Mouse (Mus musculus) testis, postnatal 10 days (tissue): ENCODE measurements around the gene Degs2.
"Not testable (repeated sequence)": the region's sequence is repeated elsewhere in the genome, so short reads cannot be mapped to it uniquely, and the experiment has no call there.

ENCODE experiments used
- DNase-seq: peaks from one replicate; pipeline ENCODE4 v3.0.0; 2021; ENCODE audit warnings: low spot score

The Degs2 gene

DNA sequence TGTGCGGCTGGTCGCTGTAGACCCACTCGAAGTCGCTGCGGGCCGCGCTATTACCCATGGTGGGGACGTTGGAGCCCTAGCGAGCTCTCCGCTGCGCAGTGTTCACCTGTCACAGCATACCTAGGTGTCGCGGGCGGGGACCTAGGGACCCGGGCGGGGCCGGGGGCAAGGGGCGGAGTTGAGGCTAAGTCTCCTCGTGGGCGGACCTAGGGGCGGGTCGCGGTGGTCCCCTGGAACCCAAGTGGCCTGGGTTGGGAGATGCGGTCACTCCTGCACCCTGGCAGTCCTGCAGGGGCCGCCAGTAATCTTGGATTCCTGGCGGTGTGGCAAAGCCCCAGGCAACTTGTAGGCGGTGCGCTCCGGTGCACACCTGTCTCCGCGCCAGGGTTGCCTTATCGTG, at the start of gene Degs2:
Degs2 (minus strand) TSS at position 131 of the 400 bp plus-strand sequence.
- DNase-seq, result no peak

- no peak for DNase-seq
Measured at GRCm38 (mm10) chr12:108751790-108752189, 49.7 kb upstream of the Degs2 start.

GRCm38 (mm10) chr12:108750226-108750625, 48.1 kb upstream of the Degs2 start:
- no peak for DNase-seq

DNA sequence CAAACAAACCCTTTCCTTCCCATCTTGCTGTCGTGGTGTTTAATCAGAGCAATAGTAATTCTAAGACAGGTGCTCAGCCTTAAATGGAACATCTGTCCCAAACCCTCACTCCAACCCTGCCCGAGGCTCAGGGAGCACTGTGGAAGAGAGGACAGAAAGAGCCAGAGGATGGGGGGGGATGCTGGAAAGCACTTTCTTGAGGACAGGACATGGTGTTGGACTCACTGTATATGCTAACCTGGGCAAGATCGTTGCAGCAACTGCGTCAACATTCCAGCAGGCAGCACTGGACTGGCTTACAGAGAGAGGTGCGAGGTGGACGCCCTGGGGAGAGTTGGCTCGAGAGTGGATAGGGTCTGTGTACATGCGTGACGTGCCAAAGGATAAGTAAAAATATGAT, 47.3 kb upstream of the Degs2 start:
- no peak for DNase-seq

- DNase-seq, result no peak
Measured at GRCm38 (mm10) chr12:108749019-108749418, 46.9 kb upstream of the Degs2 start.

- DNase-seq, result no peak
Measured at GRCm38 (mm10) chr12:108745990-108746389, 43.9 kb upstream of the Degs2 start.

DNA sequence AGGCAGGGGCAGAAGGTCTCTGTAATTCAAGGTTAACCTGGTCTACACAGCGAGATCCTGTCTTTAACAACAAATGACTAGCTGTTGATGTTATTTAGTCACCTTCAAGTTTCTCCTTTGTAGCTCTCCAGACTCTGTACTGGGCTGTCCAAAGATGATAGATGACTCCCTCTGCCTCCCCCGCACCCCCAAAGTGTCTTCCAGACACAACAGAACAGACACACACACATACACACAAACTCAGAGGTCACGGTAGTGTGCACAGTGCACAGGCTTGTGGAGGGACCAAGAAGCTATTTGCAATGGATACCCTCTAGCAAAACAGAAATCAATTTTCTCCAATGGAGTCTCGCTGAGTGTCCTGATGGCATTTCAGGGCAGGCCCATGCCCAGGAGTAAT, 40.1 kb upstream of the Degs2 start:
- no peak for DNase-seq

DNA sequence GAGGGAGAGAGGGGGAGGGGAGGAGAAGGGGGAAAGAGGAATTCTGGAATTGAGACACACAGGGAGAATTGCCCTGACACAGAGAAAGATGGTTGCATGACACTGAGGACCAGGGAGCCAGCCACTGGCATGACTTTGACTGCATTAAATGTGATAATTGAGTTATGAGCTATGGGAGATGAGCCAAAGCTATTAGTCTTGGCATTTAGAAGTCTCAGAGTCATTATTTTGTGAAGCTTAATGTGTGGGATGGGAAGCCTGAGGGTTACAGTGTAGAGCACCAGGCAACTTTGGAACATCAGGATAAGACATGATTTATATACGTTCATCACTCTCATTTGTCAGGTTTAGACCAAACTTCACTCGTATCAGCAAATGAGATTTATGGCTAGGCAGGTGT, 39.4 kb upstream of the Degs2 start:
- DNase-seq, result no peak

DNA sequence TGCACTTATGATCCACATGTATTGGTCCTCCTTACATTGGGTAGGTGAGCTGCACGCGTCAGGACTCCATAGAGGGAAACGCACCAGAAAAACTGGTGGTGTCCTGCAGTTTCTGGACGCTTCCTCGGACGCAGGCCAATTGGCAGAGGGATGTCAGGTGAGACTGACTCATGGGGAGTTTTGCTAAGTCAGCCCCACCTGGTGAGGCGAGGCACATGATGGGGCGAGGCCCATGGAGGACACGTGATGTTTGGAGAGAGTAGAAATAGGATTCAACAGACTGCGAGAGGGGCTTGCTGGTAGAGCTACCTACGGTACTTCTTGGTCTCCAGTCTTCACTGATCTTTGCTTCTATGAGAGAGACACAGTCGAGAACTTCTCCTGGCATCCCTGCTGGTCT, 36.6 kb upstream of the Degs2 start:
- no peak for DNase-seq

DNA sequence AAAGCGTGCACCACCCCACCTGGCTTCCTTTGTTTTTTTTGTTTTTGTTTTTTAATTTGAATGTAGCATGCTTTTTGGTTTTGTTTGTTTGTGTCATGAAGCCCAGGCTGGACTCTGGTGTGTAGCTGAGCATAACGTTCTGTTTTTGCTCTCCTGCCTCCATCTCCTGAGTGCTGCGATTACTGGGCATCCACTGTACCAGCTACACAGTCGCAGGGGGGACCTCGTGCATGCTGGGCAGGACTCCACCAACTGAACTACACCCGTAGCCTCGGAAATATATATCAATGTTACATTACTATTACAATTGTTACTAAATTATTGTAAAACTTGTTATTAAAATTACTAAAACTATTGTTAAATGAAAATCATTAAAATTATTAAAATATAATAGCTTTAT, 35.7 kb upstream of the Degs2 start:
- DNase-seq, result no peak

- DNase-seq, result no peak
Measured at GRCm38 (mm10) chr12:108734386-108734785, 32.3 kb upstream of the Degs2 start.

DNA sequence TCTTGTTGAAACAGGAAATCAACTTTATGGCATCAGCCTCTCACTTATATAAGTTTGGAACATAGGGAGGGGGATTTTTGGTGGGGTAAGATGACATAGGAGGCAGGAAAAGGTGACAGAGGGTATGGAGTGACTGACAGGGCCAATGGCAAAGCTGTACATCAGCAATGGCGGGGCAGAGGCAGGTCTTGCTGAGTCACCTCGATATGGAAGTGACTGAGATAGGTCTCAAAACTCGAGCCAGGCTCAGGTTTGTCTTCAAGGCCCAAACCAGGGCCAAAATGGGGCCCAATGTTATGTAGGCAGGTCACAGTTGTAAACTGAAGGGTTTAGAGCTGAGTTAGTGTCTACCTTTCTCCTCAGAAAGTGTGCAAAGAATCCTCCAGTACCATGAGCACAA, 21.7 kb upstream of the Degs2 start:
- no peak for DNase-seq

DNA sequence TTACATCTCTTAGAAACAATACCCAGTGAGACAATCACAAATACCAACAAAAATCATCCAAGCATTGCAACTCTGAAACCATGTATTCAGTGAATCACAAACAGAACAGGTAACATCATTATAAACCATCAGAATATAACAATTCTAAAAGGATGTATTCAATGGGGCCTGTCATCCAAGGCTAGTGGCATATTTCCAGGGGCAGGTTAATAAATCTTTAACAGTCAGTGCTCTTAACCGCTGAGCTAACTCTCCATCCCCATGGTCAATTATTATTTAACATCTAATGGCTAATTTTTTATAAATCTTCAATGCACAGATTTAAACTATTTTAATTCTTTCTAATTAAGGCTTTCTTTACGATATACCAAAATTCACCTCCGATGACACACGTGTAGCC, 20.3 kb upstream of the Degs2 start:
- DNase-seq, result no peak

GRCm38 (mm10) chr12:108718485-108718884, 16.4 kb upstream of the Degs2 start:
- no peak for DNase-seq

DNA sequence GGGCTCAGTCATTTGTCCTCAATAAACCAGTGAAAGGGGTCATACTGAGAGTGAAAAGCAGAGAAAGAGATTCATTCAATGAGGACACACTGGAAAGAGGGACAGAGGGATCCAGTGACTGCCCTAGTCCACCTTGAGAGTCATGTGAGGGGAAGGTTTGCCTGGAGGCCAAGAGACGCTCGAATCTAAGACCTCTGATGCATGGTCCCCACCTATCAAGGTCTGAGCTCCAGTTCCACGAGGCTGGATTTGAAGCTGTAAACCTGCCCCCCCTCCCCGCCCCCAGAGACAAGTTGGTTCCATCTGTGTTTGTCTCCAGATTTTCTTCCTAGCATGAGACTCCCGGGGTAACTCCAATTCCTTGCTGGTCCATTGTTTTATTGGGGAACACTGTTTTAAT, 13.7 kb upstream of the Degs2 start:
- DNase-seq, result no peak

DNA sequence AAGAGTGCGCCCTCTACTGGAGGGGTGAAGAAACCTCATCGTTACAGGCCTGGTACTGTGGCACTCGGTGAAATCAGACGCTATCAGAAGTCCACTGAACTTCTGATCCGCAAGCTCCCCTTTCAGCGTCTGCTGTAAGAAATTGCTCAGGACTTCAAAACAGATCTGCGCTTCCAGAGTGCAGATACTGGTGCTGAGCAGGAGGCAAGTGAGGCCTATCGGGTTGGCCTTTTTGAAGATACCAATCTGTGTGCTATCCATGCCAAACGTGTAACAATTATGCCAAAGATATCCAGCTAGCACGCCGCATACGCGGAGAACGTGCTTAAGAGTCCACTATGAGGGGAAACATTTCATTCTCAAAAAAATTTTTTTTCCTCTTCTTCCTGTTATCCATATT, 11.9 kb upstream of the Degs2 start:
- not testable (repeated sequence) for DNase-seq

GRCm38 (mm10) chr12:108712481-108712880, 10.4 kb upstream of the Degs2 start:
- DNase-seq, result no peak

DNA sequence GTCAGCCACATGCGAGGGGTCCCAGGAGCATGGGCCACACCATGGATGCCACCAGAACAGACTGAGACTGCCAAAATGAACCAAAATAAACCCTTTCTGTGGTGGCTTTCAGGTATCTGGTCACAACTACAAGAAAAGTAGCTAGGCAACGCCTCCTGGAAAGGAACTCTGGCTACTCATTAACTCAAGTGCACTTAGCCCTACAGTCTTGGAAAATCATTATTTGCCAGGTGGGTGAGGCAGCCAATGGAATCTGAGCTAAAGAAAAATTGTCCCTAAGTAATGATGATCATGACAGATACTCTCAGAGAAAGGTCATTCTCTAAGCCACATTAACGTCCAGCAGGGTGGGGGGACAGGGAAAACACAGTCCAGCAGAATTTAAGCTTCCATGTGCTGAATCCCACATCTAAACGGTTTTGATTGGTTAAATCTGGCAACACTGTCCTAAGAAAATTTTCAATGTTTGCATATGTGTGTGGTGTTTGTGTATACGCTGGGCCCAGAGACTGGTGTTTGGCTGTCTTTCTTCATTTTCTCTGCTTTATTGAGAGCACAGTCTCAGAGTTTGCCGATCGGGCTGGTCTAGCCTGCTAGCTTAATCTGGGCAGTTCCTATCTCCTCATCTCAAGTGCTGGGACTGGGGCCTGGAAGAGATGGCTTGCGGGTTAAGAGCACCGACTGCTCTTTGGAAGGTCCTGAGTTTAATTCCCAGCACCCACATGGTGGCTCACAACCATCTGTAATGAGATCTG, 8.9 kb upstream of the Degs2 start:
- DNase-seq, result peak; percentile 11

- peak; percentile 28 for DNase-seq
Measured at GRCm38 (mm10) chr12:108709964-108710765, 8.1 kb upstream of the Degs2 start.

GRCm38 (mm10) chr12:108709386-108709785, 7.3 kb upstream of the Degs2 start:
- DNase-seq, result peak; percentile 31

DNA sequence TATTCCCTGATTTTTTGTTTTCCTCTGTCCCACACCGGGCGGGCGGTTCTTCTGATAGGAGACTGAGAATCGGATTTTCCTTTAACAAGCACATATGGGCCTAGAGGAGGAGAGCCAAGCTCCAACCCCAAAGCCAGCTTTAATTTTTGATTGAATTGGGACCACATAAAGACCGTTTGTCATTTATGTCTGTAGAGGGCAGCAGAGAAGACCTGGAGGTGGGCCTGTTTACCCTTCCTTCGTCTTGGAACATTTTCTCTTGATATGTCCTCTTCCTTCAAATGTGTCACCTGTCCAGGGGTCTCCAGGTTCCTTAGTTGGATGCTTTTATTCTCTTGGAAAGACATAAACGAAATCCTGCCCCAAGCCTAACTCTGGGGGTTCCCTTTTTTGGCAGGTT, 4.0 kb upstream of the Degs2 start:
- DNase-seq, result peak; percentile 32

GRCm38 (mm10) chr12:108705486-108705885, 3.4 kb upstream of the Degs2 start:
- peak; percentile 29 for DNase-seq

DNA sequence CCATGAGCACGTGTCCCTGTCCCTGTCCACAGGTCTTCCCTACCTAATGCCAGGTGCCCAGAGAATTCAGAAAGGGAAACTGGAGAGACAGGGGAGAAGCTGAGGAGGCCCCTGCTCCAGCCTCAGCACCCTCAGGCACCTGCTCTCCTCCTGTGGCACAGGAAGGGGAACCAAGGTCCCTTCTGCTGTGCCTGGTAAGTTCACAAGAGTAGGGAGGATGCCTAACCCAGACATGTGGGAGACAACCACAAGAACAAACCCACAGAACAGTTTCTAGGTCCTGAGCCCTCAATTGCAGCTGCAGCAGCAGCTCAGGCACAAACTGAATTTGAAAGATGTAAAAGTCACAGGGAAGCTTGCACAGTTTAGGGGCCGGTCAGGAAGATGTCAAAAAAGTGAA, 894 bp downstream of the Degs2 start:
- DNase-seq, result no peak

- no peak for DNase-seq
Measured at GRCm38 (mm10) chr12:108700037-108700436, 2.1 kb downstream of the Degs2 start.
